Mouse (Mus musculus): ENCODE data around the gene Auh.

Gene Auh

GRCm38 (mm10) chr13:52929209-52930171, at the start of gene Auh:
TSS of gene Auh (minus strand) at chr13:52929681.
- peak; percentile 96 for DNase-seq

GRCm38 (mm10) chr13:52978321-52978981, 49.0 kb upstream of the Auh start:
- DNase-seq, result peak; percentile 72

- no peak for DNase-seq
Observed at GRCm38 (mm10) chr13:52977757-52978156, 48.3 kb upstream of the Auh start.

GRCm38 (mm10) chr13:52977221-52977609, 47.7 kb upstream of the Auh start:
- DNase-seq, result no peak

- DNase-seq, result no peak
Observed at GRCm38 (mm10) chr13:52976510-52977220, 47.2 kb upstream of the Auh start.

- DNase-seq, result no peak
Observed at GRCm38 (mm10) chr13:52976130-52976509, 46.6 kb upstream of the Auh start.

- DNase-seq, result peak; percentile 75
Observed at GRCm38 (mm10) chr13:52974676-52975075, 45.2 kb upstream of the Auh start.

- DNase-seq, result no peak
Observed at GRCm38 (mm10) chr13:52973427-52973826, 43.9 kb upstream of the Auh start.

GRCm38 (mm10) chr13:52972626-52973025, 43.1 kb upstream of the Auh start:
- DNase-seq, result no peak

GRCm38 (mm10) chr13:52970876-52971275, 41.4 kb upstream of the Auh start:
- no peak for DNase-seq

GRCm38 (mm10) chr13:52962922-52963321, 33.4 kb upstream of the Auh start:
- no peak for DNase-seq

- DNase-seq, result no peak
Observed at GRCm38 (mm10) chr13:52962361-52962760, 32.9 kb upstream of the Auh start.

GRCm38 (mm10) chr13:52953779-52954553, 24.5 kb upstream of the Auh start:
- DNase-seq, result no peak

GRCm38 (mm10) chr13:52949211-52949610, 19.7 kb upstream of the Auh start:
- no peak for DNase-seq

- DNase-seq, result no peak
Observed at GRCm38 (mm10) chr13:52947545-52947944, 18.1 kb upstream of the Auh start.

- DNase-seq, result no peak
Observed at GRCm38 (mm10) chr13:52945769-52946168, 16.3 kb upstream of the Auh start.

GRCm38 (mm10) chr13:52944116-52944515, 14.6 kb upstream of the Auh start:
- no peak for DNase-seq

- DNase-seq, result no peak
Observed at GRCm38 (mm10) chr13:52942876-52943388, 13.5 kb upstream of the Auh start.

- no peak for DNase-seq
Observed at GRCm38 (mm10) chr13:52940956-52941355, 11.5 kb upstream of the Auh start.

GRCm38 (mm10) chr13:52930582-52930981, 1.1 kb upstream of the Auh start:
- DNase-seq, result peak; percentile 50

GRCm38 (mm10) chr13:52928392-52928791, 1.1 kb downstream of the Auh start:
- DNase-seq, result no peak

GRCm38 (mm10) chr13:52924457-52924856, 5.0 kb downstream of the Auh start:
- no peak for DNase-seq

Measured in kidney, postnatal 10 days (tissue).